Comparison of ENCODE assay signal across 11 mouse cellular contexts in the genomic region with DNA sequence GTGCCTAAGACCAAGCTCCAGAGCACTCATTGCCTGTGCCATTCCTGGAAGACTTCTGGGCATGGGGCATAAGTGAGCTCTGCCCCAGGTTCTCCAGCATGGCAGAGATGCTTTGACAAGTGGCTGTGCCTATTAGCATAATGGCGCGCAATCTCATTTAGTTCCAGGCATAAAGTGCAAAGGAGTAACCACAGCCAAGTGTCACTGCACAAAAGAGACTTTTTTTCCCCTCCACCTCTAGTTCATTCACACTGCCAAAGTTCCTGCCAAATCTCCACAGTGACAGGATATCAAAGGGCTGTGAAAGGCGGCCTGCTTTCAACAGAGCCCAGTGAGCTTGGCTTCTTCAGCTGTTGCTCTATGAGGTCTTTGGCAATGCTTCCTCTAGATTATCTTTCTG.
DNase-seq lines count a peak whose midpoint lies in the region; ATAC-seq and TF ChIP-seq lines count a peak whose summit lies in the region.
"Had no signal": no experiment of that assay in that cellular context is flagged by ENCODE, and none has a peak within 500 bp of the region (broad histone marks: within the 10 kb centered on the region; RNA-seq: fewer than 3 reads in every experiment).

No protein-coding gene starts in this region.

- H3K9me3 ChIP-seq in embryonic facial prominence, embryonic 14.5 days (ENCODE audit: control insufficient read depth, low read length), result no peaks in the 10 kb centered on the region
- no peaks in the 10 kb centered on the region for H3K9me3 ChIP-seq in embryonic facial prominence, embryonic 10.5 days
- H3K9me3 ChIP-seq in stomach, postnatal 0 days (ENCODE audit: control insufficient read depth, low read length), result no peaks in the 10 kb centered on the region
- H3K9me3 ChIP-seq: embryonic facial prominence, embryonic 15.5 days; heart, embryonic 13.5 days; limb, embryonic 12.5 days had no signal

- H3K4me3 ChIP-seq in embryonic facial prominence, embryonic 14.5 days (ENCODE audit: low read depth, low read length), result no peak overlapping the region
- no peak overlapping the region for H3K4me3 ChIP-seq in embryonic facial prominence, embryonic 10.5 days
- H3K4me3 ChIP-seq in stomach, postnatal 0 days (ENCODE audit: low read depth, low read length), result no peak overlapping the region
- H3K4me3 ChIP-seq: embryonic facial prominence, embryonic 15.5 days; heart, embryonic 13.5 days; limb, embryonic 12.5 days had no signal

- no peak for ATAC-seq in embryonic facial prominence, embryonic 14.5 days (ENCODE audit: low read depth)
- no peak for ATAC-seq in megakaryocyte, adult 5-6 weeks (ENCODE audit: poor library complexity, severe bottlenecking)
- no peak for ATAC-seq in stomach, postnatal 0 days (ENCODE audit: low FRiP score, low TSS enrichment)

- no peak for TF ChIP-seq CTCF in stomach, postnatal 0 days (IDR thresholded peaks at IDR 0.05; ENCODE audit: low read depth)

- no peak overlapping the region for H3K27ac ChIP-seq in embryonic facial prominence, embryonic 14.5 days (replicated peaks; ENCODE audit: low read depth, low read length)
- H3K27ac ChIP-seq in embryonic facial prominence, embryonic 10.5 days (replicated peaks), result no peak overlapping the region
- no peak overlapping the region for H3K27ac ChIP-seq in stomach, postnatal 0 days (replicated peaks)
- H3K27ac ChIP-seq: embryonic facial prominence, embryonic 15.5 days; heart, embryonic 13.5 days; limb, embryonic 12.5 days had no signal

- peak; percentile 50 for DNase-seq in embryonic facial prominence, embryonic 14.5 days (ENCODE audit: low spot score)
- DNase-seq in embryonic facial prominence, embryonic 10.5 days (ENCODE audit: low spot score), result no peak
- peak; percentile 59 to 66 for DNase-seq in right cerebral cortex, postnatal 10 days (ENCODE audit: low spot score in 2 of 2)
- no peak for DNase-seq in right cerebral cortex, postnatal 4 days
- peak; percentile 29 for DNase-seq in layer of hippocampus, adult 9-11 months
- no peak for DNase-seq in stomach, postnatal 0 days (ENCODE audit: low spot score)
- DNase-seq in adrenal gland, postnatal 25 days, result no peak

- no peaks in the 10 kb centered on the region for H3K4me1 ChIP-seq in embryonic facial prominence, embryonic 14.5 days (ENCODE audit: control insufficient read depth, insufficient read depth, low read length)
- no peaks in the 10 kb centered on the region for H3K4me1 ChIP-seq in embryonic facial prominence, embryonic 10.5 days
- no peaks in the 10 kb centered on the region for H3K4me1 ChIP-seq in stomach, postnatal 0 days (replicated peaks; ENCODE audit: control insufficient read depth, insufficient read depth)
- H3K4me1 ChIP-seq: embryonic facial prominence, embryonic 15.5 days; limb, embryonic 12.5 days had no signal

- WGBS in embryonic facial prominence, embryonic 14.5 days, result 79% methylated on average over 3 of the region's 3 CpGs
- WGBS in embryonic facial prominence, embryonic 10.5 days, result 76% methylated on average over 3 of the region's 3 CpGs
- WGBS in stomach, postnatal 0 days, result 75% methylated on average over 3 of the region's 3 CpGs

- no peak for TF ChIP-seq EP300 in stomach, postnatal 0 days (optimal IDR thresholded peaks at IDR 0.05)

- no peaks in the 10 kb centered on the region for H3K36me3 ChIP-seq in embryonic facial prominence, embryonic 14.5 days (ENCODE audit: control insufficient read depth, insufficient read depth, low read length)
- H3K36me3 ChIP-seq in embryonic facial prominence, embryonic 10.5 days (replicated peaks), result no peaks in the 10 kb centered on the region
- no peaks in the 10 kb centered on the region for H3K36me3 ChIP-seq in stomach, postnatal 0 days (ENCODE audit: control insufficient read depth, insufficient read depth, low read length)
- H3K36me3 ChIP-seq: embryonic facial prominence, embryonic 15.5 days; heart, embryonic 13.5 days; limb, embryonic 12.5 days had no signal

- no peak overlapping the region for H3K9ac ChIP-seq in embryonic facial prominence, embryonic 14.5 days (ENCODE audit: low read depth, low read length)
- H3K9ac ChIP-seq in stomach, postnatal 0 days (ENCODE audit: low read length), result no peak overlapping the region
- H3K9ac ChIP-seq: embryonic facial prominence, embryonic 15.5 days; heart, embryonic 13.5 days; limb, embryonic 12.5 days had no signal

- H3K4me2 ChIP-seq in embryonic facial prominence, embryonic 14.5 days (ENCODE audit: low read depth, low read length), result no peak overlapping the region
- H3K4me2 ChIP-seq in stomach, postnatal 0 days (replicated peaks; ENCODE audit: low read depth), result no peak overlapping the region
- H3K4me2 ChIP-seq: embryonic facial prominence, embryonic 15.5 days; heart, embryonic 13.5 days; limb, embryonic 12.5 days had no signal

- H3K27me3 ChIP-seq in embryonic facial prominence, embryonic 14.5 days (replicated peaks; ENCODE audit: control insufficient read depth, insufficient read depth, low read length), result no peaks in the 10 kb centered on the region
- no peaks in the 10 kb centered on the region for H3K27me3 ChIP-seq in embryonic facial prominence, embryonic 10.5 days (replicated peaks; ENCODE audit: low read depth, poor library complexity, severe bottlenecking)
- no peaks in the 10 kb centered on the region for H3K27me3 ChIP-seq in stomach, postnatal 0 days (ENCODE audit: control insufficient read depth, insufficient read depth, low read length)
- H3K27me3 ChIP-seq: embryonic facial prominence, embryonic 15.5 days; heart, embryonic 13.5 days; limb, embryonic 12.5 days had no signal

Comparison
In these comparisons a context has a peak if more than half of its experiments do, and no peak if none do; other contexts are left out.
1. DNase-seq: peak in embryonic facial prominence, embryonic 14.5 days (single experiment), right cerebral cortex, postnatal 10 days (2 of 2) and layer of hippocampus, adult 9-11 months (single experiment); none in embryonic facial prominence, embryonic 10.5 days (single experiment), right cerebral cortex, postnatal 4 days (single experiment), stomach, postnatal 0 days (single experiment) and adrenal gland, postnatal 25 days (single experiment).